Mouse (Mus musculus): ENCODE data around the gene Npw. TPM values are rescaled to one million over a fixed set of nuclear protein-coding genes. Genes with fewer than 3 reads are reported as not detected.
A peak's percentile ranks its signal among the peaks of the same experiment; 100 is the strongest.
"Not testable (repeated sequence)": the region's sequence is repeated elsewhere in the genome, so short reads cannot be mapped to it uniquely, and the experiment has no call there.

Gene Npw
- total RNA-seq, 1 experiment from 2014 or later: 0.27 TPM

- ATAC-seq (replicated peaks; ENCODE audit: low read depth, poor library complexity, severe bottlenecking): peak; percentile 31
Measured at GRCm38 (mm10) chr17:24674277-24674676, 16.0 kb upstream of the Npw start.

GRCm38 (mm10) chr17:24672141-24672540, 13.9 kb upstream of the Npw start:
- no peak for ATAC-seq (replicated peaks; ENCODE audit: low read depth, poor library complexity, severe bottlenecking)

GRCm38 (mm10) chr17:24671346-24671745, 13.1 kb upstream of the Npw start:
- no peak for ATAC-seq (replicated peaks; ENCODE audit: low read depth, poor library complexity, severe bottlenecking)

- ATAC-seq (replicated peaks; ENCODE audit: low read depth, poor library complexity, severe bottlenecking): no peak
Measured at GRCm38 (mm10) chr17:24670246-24670844, 12.1 kb upstream of the Npw start.

- ATAC-seq (replicated peaks; ENCODE audit: low read depth, poor library complexity, severe bottlenecking): peak; percentile 87
Measured at GRCm38 (mm10) chr17:24669545-24670245, 11.4 kb upstream of the Npw start, which contains the start of gene Zfp598. Zfp598 (plus strand) TSS chr17:24669687.

GRCm38 (mm10) chr17:24669214-24669544, 10.9 kb upstream of the Npw start:
- ATAC-seq (replicated peaks; ENCODE audit: low read depth, poor library complexity, severe bottlenecking): not testable (repeated sequence)

GRCm38 (mm10) chr17:24667416-24667815, 9.2 kb upstream of the Npw start:
- ATAC-seq (replicated peaks; ENCODE audit: low read depth, poor library complexity, severe bottlenecking): peak; percentile 53

GRCm38 (mm10) chr17:24667011-24667410, 8.8 kb upstream of the Npw start:
- not testable (repeated sequence) for ATAC-seq (replicated peaks; ENCODE audit: low read depth, poor library complexity, severe bottlenecking)

- no peak for ATAC-seq (replicated peaks; ENCODE audit: low read depth, poor library complexity, severe bottlenecking)
Measured at GRCm38 (mm10) chr17:24654969-24655368, 3.3 kb downstream of the Npw start.

- peak; percentile 78 for ATAC-seq (replicated peaks; ENCODE audit: low read depth, poor library complexity, severe bottlenecking)
Measured at GRCm38 (mm10) chr17:24653967-24654710, 4.1 kb downstream of the Npw start.

- ATAC-seq (replicated peaks; ENCODE audit: low read depth, poor library complexity, severe bottlenecking): no peak
Measured at GRCm38 (mm10) chr17:24651835-24652234, 6.4 kb downstream of the Npw start.

GRCm38 (mm10) chr17:24650766-24651165, 7.5 kb downstream of the Npw start:
- ATAC-seq (replicated peaks; ENCODE audit: low read depth, poor library complexity, severe bottlenecking): no peak

- ATAC-seq (replicated peaks; ENCODE audit: low read depth, poor library complexity, severe bottlenecking): no peak
Measured at GRCm38 (mm10) chr17:24650070-24650616, 8.1 kb downstream of the Npw start, which contains the start of gene Slc9a3r2. Slc9a3r2 (minus strand) TSS chr17:24650327.

- peak; percentile 16; the same call in 1 of the 2 replicates for ATAC-seq (replicated peaks; ENCODE audit: low read depth, poor library complexity, severe bottlenecking)
Measured at GRCm38 (mm10) chr17:24649581-24650069, 8.6 kb downstream of the Npw start.

- no peak for ATAC-seq (replicated peaks; ENCODE audit: low read depth, poor library complexity, severe bottlenecking)
Measured at GRCm38 (mm10) chr17:24648731-24649377, 9.4 kb downstream of the Npw start.

GRCm38 (mm10) chr17:24647493-24647892, 10.8 kb downstream of the Npw start:
- no peak for ATAC-seq (replicated peaks; ENCODE audit: low read depth, poor library complexity, severe bottlenecking)

GRCm38 (mm10) chr17:24646381-24646780, 11.9 kb downstream of the Npw start:
- ATAC-seq (replicated peaks; ENCODE audit: low read depth, poor library complexity, severe bottlenecking): no peak

- ATAC-seq (replicated peaks; ENCODE audit: low read depth, poor library complexity, severe bottlenecking): no peak
Measured at GRCm38 (mm10) chr17:24645916-24646315, 12.3 kb downstream of the Npw start.

GRCm38 (mm10) chr17:24644875-24645721, 13.2 kb downstream of the Npw start:
- ATAC-seq (replicated peaks; ENCODE audit: low read depth, poor library complexity, severe bottlenecking): no peak
